Mouse (Mus musculus): ENCODE results near the gene Gm13090.

- TF ChIP-seq POLR2A (IDR thresholded peaks at IDR 0.05; ENCODE audit: borderline replicate concordance, low read depth, low read length) (no peak), CTCF (IDR thresholded peaks at IDR 0.05; ENCODE audit: low read depth, low read length) (no peak)
Measured at GRCm38 (mm10) chr4:151140368-151140982, 51.1 kb downstream of the Gm13090 start.

All from bone marrow macrophage, adult 2 months (primary cell).